Comparison of ENCODE assay signal across 7 mouse cellular contexts in genomic region chr1:58393284-58394195, GRCm38 (mm10). TPM values are rescaled to one million over a fixed set of nuclear protein-coding genes. Genes with fewer than 3 reads are reported as not detected.
DNase-seq lines count a peak whose midpoint lies in the region; ATAC-seq and TF ChIP-seq lines count a peak whose summit lies in the region.

No protein-coding gene starts in this region.

- peak overlapping the region; percentile 81 for H3K4me2 ChIP-seq in hindbrain, embryonic 16.5 days (ENCODE audit: low read length)

- no peaks in the 10 kb centered on the region for H3K27me3 ChIP-seq in hindbrain, embryonic 16.5 days (replicated peaks; ENCODE audit: control insufficient read depth, insufficient read depth, low read length)

- peak; percentile 71 to 84 for DNase-seq in adrenal gland, adult (ENCODE audit: inconsistent age in 2 of 2, low spot score in 1 of 2)
- peak; percentile 23 to 38 for DNase-seq in cerebellum, postnatal 4 days (ENCODE audit: low spot score in 2 of 2)
- peak; percentile 71 for DNase-seq in gastrocnemius, adult 2 months
- DNase-seq in left cerebral cortex, postnatal 4 days = peak; percentile 47
- peak; percentile 46 for DNase-seq in mesoderm, embryonic 11.5 days (ENCODE audit: low read depth, low spot score)
- DNase-seq in right cerebral cortex, postnatal 36 days (ENCODE audit: low spot score in 2 of 2) = peak; percentile 30 to 47

- TF ChIP-seq CTCF in gastrocnemius, adult 2 months (IDR thresholded peaks at IDR 0.05) = no peak

- intact Hi-C loops in gastrocnemius, adult 2 months (cut with DNase I) = no loop called here
- intact Hi-C loops in left cerebral cortex, postnatal 4 days (cut with DNase I) = no loop called here

- peak overlapping the region; percentile 90 for H3K4me3 ChIP-seq in gastrocnemius, adult 2 months
- H3K4me3 ChIP-seq in hindbrain, embryonic 16.5 days (ENCODE audit: low read length) = peak overlapping the region; percentile 94

- H3K9me3 ChIP-seq in hindbrain, embryonic 16.5 days (ENCODE audit: control insufficient read depth, low read length) = no peaks in the 10 kb centered on the region

- H3K4me1 ChIP-seq in hindbrain, embryonic 16.5 days (ENCODE audit: control insufficient read depth, insufficient read depth, low read depth, low read length) = peaks cover 19% of the 10 kb centered on the region

- peaks cover 25% of the 10 kb centered on the region for H3K36me3 ChIP-seq in hindbrain, embryonic 16.5 days (ENCODE audit: control insufficient read depth, insufficient read depth, low read length)

- peak; percentile 64 for ATAC-seq in hindbrain, embryonic 16.5 days

- H3K27ac ChIP-seq in gastrocnemius, adult 2 months = peak overlapping the region; percentile 100
- H3K27ac ChIP-seq in hindbrain, embryonic 16.5 days (ENCODE audit: low read depth, low read length) = peak overlapping the region; percentile 96

- peak overlapping the region; percentile 77 for H3K9ac ChIP-seq in hindbrain, embryonic 16.5 days (ENCODE audit: low read depth, low read length)

- WGBS in hindbrain, embryonic 16.5 days = 1% methylated on average over 51 of the region's 90 CpGs

RNA-seq across cellular contexts. Expression of gene Bzw1, which starts 0.8 kb away (rescaled TPM):
- 10 to 100 TPM; 43.3 to 50.5 TPM for total RNA-seq in gastrocnemius, adult 2 months (2021)
- 322 TPM in 2 replicates for polyA plus RNA-seq in hindbrain, embryonic 16.5 days (2015; fragmentation: Nextera tagmentation; extraction: Ambion mirVana)
- total RNA-seq in left cerebral cortex, postnatal 4 days (2021) = 100 to 1,000 TPM; 303 to 314 TPM

RNA-seq across cellular contexts. Expression of gene Clk1, which starts 30.3 kb away (rescaled TPM):
- 10 to 100 TPM; 46.4 to 52.1 TPM for total RNA-seq in gastrocnemius, adult 2 months (2021)
- 150 and 151 TPM in 2 replicates for polyA plus RNA-seq in hindbrain, embryonic 16.5 days (2015; fragmentation: Nextera tagmentation; extraction: Ambion mirVana)
- 100 to 1,000 TPM; 103 TPM for total RNA-seq in left cerebral cortex, postnatal 4 days (2021)

RNA-seq across cellular contexts. Expression of gene Nif3l1, which starts 51.4 kb away (rescaled TPM):
- 1 to 10 TPM; 7.7 to 9.4 TPM for total RNA-seq in gastrocnemius, adult 2 months (2021)
- 49.6 and 50.7 TPM in 2 replicates for polyA plus RNA-seq in hindbrain, embryonic 16.5 days (2015; fragmentation: Nextera tagmentation; extraction: Ambion mirVana)
- 10 to 100 TPM; 27.3 to 32.4 TPM for total RNA-seq in left cerebral cortex, postnatal 4 days (2021)

RNA-seq across cellular contexts. Expression of gene Ppil3, which starts 51.7 kb away (rescaled TPM):
- 10 to 100 TPM; 13.6 to 13.9 TPM for total RNA-seq in gastrocnemius, adult 2 months (2021)
- 47.7 and 51.0 TPM in 2 replicates for polyA plus RNA-seq in hindbrain, embryonic 16.5 days (2015; fragmentation: Nextera tagmentation; extraction: Ambion mirVana)
- 10 to 100 TPM; 38.8 to 39.5 TPM for total RNA-seq in left cerebral cortex, postnatal 4 days (2021)

Comparison
In these comparisons a context has a peak if more than half of its experiments do, and no peak if none do; other contexts are left out.
1. Peak in every context shown above with its lines: DNase-seq, ATAC-seq, H3K4me3 ChIP-seq and H3K27ac ChIP-seq.
2. RNA of gene Bzw1, which starts 0.8 kb away (total RNA-seq): 303 to 314 TPM in left cerebral cortex, postnatal 4 days; 43.3 to 50.5 TPM in gastrocnemius, adult 2 months; every median in the first group is over 4 times any median in the second.